Mouse (Mus musculus): ENCODE results near the gene Tspo. TPM values are rescaled to one million over a fixed set of nuclear protein-coding genes. Genes with fewer than 3 reads are reported as not detected.

The Tspo gene
- polyA plus RNA-seq, 1 experiment, result 584 TPM

DNA sequence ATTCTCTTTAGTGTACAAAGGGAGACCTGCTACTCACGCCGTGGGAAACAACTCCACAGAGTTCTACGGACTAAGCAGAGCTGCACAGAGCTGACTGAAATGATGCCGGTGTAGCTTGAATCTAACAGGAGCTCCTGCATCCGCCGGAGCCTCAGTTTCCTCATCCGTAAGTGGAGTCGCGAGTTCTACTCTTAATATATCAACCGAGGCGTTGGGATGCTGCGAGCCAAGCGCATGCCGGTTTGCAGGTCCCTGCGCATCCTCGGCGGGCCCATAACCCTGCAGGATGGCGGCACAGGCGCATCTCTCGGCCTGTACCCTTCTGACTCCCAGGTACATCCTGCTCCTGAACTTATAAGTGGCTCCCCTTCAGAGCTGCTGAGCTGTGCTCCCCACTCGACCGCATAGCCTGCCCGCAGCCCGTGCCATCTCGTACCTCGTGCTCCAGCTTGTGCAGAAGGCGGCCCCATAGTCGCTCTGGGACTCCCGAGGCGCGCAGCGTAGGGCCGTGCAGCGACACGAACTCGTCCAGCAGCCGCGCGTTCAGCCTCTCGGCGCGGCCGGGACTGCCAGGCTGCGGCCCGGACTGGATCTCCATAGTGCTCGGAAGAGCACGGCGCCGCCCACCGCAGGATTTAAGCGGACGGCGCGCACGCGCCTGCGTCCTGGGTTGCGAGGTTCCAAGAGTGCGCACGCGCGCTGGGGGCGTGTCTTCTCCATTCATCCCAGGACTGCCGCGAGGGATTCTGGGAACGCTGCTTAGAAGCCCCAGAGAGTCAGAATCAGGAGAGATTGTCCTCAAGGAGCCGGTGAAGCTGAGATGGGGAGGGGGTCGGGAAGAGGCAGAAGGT, 31.3 kb downstream of the Tspo start, which contains the start of gene Ttll12:
Ttll12 (minus strand) TSS at position 645 of the 851 bp plus-strand sequence.
- WGBS, result under 1% methylated on average over 68 of the region's 68 CpGs
- peaks cover 27% of the 10 kb centered on the region for H3K4me1 ChIP-seq (replicated peaks; ENCODE audit: control insufficient read depth, insufficient read depth, low read length)
- H3K27me3 ChIP-seq (ENCODE audit: control insufficient read depth, insufficient read depth, low read length), result no peaks in the 10 kb centered on the region
- H3K27ac ChIP-seq (ENCODE audit: control insufficient read depth, insufficient read depth, low read length), result peak within 1 kb of the TSS; percentile 12; the same call in 1 of the 2 replicates
- H3K36me3 ChIP-seq (ENCODE audit: control insufficient read depth, insufficient read depth, low read length), result no peaks in the 10 kb centered on the region
- TF ChIP-seq CTCF (IDR thresholded peaks at IDR 0.05; ENCODE audit: borderline replicate concordance, control insufficient read depth, extremely low read depth, insufficient read depth, low read length, poor library complexity) (no peak; the same call in 1 of the 2 replicates), POLR2A (IDR thresholded peaks at IDR 0.05; ENCODE audit: control insufficient read depth, extremely low read depth, insufficient read depth, low read length, poor library complexity) (peak; percentile 47; the same call in 1 of the 2 replicates)
- peak; percentile 93 for DNase-seq
- peak within 1 kb of the TSS; percentile 84 for H3K4me3 ChIP-seq (ENCODE audit: control insufficient read depth, insufficient read depth, low read length)

DNA sequence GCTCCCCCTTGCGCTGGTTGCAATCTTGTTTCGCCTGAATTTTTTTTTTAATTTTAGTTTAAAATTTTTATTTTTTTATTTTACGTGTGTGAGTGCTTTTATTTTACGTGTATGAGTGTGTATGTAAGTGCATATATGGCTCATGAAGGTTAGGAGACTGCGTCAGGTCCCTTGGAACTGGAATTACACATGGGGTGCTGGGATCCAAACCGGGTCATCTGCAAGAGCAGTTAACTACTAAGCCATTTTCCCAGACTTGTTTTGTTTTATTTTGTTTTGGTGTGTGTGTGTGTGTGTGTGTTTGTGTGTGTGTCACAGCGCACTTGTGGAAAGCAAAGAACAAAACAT, 31.9 kb downstream of the Tspo start:
- no peak overlapping the region for H3K27ac ChIP-seq (ENCODE audit: control insufficient read depth, insufficient read depth, low read length)
- TF ChIP-seq POLR2A (IDR thresholded peaks at IDR 0.05; ENCODE audit: control insufficient read depth, extremely low read depth, insufficient read depth, low read length, poor library complexity) (no peak), CTCF (IDR thresholded peaks at IDR 0.05; ENCODE audit: borderline replicate concordance, control insufficient read depth, extremely low read depth, insufficient read depth, low read length, poor library complexity) (no peak)
- WGBS, result 31% methylated on average over 7 of the region's 7 CpGs
- H3K27me3 ChIP-seq (ENCODE audit: control insufficient read depth, insufficient read depth, low read length), result no peaks in the 10 kb centered on the region
- H3K36me3 ChIP-seq (ENCODE audit: control insufficient read depth, insufficient read depth, low read length), result no peaks in the 10 kb centered on the region
- DNase-seq, result no peak
- peaks cover 33% of the 10 kb centered on the region for H3K4me1 ChIP-seq (replicated peaks; ENCODE audit: control insufficient read depth, insufficient read depth, low read length)
- peak overlapping the region; percentile 84 for H3K4me3 ChIP-seq (ENCODE audit: control insufficient read depth, insufficient read depth, low read length)

DNA sequence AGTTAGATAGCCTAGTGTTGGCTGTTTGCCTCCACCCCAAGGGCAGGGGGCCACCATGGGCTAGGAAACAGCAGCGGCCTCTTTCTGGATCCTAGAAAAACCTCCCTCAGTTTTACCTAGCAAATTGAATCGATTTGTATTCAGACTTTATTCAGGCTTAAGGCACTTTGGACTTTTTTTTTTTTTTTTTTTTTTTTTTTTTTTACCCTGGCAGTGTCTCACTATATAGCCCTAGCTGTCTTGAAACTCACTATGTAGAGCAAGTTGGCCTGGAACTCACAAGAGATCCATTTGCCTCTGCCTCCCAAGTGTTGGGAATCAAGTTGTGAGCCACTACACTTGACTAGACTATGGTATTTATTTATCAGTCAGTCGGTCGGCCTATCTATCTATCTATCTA, 33.4 kb downstream of the Tspo start:
- no peak overlapping the region for H3K27ac ChIP-seq (ENCODE audit: control insufficient read depth, insufficient read depth, low read length)
- no peak for TF ChIP-seq CTCF (IDR thresholded peaks at IDR 0.05; ENCODE audit: borderline replicate concordance, control insufficient read depth, extremely low read depth, insufficient read depth, low read length, poor library complexity)
- TF ChIP-seq POLR2A (IDR thresholded peaks at IDR 0.05; ENCODE audit: control insufficient read depth, extremely low read depth, insufficient read depth, low read length, poor library complexity), result no peak
- no peak overlapping the region for H3K4me3 ChIP-seq (ENCODE audit: control insufficient read depth, insufficient read depth, low read length)
- H3K36me3 ChIP-seq (ENCODE audit: control insufficient read depth, insufficient read depth, low read length), result no peaks in the 10 kb centered on the region
- peaks cover 43% of the 10 kb centered on the region for H3K4me1 ChIP-seq (replicated peaks; ENCODE audit: control insufficient read depth, insufficient read depth, low read length)
- DNase-seq, result no peak
- WGBS, result 98% methylated on average over 4 of the region's 4 CpGs
- no peaks in the 10 kb centered on the region for H3K27me3 ChIP-seq (ENCODE audit: control insufficient read depth, insufficient read depth, low read length)

DNA sequence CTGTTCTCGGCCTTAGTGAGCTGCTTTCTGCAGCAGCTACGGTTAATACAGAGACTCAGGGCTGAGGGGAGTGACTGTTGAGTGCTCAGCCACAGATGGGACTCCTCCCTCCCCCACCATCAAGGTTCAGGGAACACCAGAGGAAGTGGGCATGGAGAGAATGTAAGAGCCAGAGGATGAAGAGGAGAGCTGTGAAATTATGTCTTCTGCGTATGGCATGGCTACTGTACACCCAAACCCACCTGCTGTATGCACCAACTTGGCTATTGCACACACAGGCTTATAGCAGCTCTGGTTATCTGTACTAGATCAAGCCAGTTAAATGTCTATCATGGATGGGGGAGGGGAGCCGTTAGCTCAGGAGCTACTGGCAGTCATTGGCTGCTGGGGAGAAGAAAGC, 37.8 kb downstream of the Tspo start:
- H3K36me3 ChIP-seq (ENCODE audit: control insufficient read depth, insufficient read depth, low read length), result no peaks in the 10 kb centered on the region
- H3K4me1 ChIP-seq (replicated peaks; ENCODE audit: control insufficient read depth, insufficient read depth, low read length), result peaks cover 47% of the 10 kb centered on the region
- TF ChIP-seq CTCF (IDR thresholded peaks at IDR 0.05; ENCODE audit: borderline replicate concordance, control insufficient read depth, extremely low read depth, insufficient read depth, low read length, poor library complexity) (no peak), POLR2A (IDR thresholded peaks at IDR 0.05; ENCODE audit: control insufficient read depth, extremely low read depth, insufficient read depth, low read length, poor library complexity) (no peak)
- WGBS, result 5% methylated on average over 4 of the region's 4 CpGs
- no peak overlapping the region for H3K4me3 ChIP-seq (ENCODE audit: control insufficient read depth, insufficient read depth, low read length)
- H3K27me3 ChIP-seq (ENCODE audit: control insufficient read depth, insufficient read depth, low read length), result no peaks in the 10 kb centered on the region
- H3K27ac ChIP-seq (ENCODE audit: control insufficient read depth, insufficient read depth, low read length), result peak overlapping the region; percentile 97
- DNase-seq, result peak; percentile 60

DNA sequence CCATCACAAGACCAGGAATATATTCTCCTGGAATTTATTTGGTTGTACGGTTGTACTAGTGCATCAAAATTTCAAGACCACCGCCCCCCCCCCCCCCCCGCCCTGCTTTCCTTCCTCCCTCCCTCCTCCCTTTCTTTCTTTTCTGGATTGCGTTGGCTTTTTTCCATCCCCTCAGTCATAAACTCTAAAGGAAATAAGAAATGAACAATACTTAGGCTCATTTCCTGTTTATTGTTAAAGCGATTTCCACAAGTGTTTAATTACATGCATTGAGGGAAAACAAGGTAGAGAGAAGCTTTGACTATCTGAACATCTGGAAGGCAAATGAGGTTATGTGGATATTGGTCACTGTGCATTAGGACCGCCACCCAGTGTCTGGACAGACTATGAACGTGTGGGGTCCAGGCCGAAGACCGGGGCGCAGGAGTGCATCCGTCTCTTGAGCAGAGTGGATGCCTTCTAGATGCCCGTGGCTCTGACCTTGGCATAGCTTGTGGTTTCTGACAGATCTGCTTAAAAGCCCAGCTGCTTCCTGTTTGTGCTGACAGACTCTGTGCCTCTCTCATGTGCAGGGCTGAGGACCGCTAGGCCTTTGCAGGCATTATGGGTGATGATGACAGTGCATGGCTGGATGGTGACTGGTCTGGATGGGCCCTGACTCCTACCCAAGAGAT, 39.1 kb downstream of the Tspo start:
- WGBS, result 8% methylated on average over 13 of the region's 13 CpGs

DNA sequence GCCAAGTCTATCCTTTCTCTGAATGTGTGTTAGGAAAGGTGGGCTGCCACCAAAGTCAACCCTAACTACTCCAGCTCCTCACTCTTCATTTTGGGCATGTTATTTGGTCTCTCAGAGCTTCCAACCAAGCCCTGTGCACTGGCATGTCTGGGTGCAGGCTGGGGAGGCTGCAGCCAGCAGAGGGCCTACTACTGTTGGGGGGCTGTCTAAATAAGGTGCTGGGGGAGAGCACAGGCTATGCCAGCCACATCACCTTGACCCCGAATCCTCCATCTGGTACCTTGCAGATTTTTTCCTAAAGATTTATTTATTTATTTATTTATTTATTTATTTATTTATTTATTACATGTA, 39.6 kb downstream of the Tspo start:
- H3K4me3 ChIP-seq (ENCODE audit: control insufficient read depth, insufficient read depth, low read length), result no peak overlapping the region

More for the DNA sequence above, 39.1 kb downstream of the Tspo start:
- H3K27ac ChIP-seq (ENCODE audit: control insufficient read depth, insufficient read depth, low read length), result peak overlapping the region; percentile 99
- no peaks in the 10 kb centered on the region for H3K27me3 ChIP-seq (ENCODE audit: control insufficient read depth, insufficient read depth, low read length)
- H3K4me1 ChIP-seq (replicated peaks; ENCODE audit: control insufficient read depth, insufficient read depth, low read length), result peaks cover 50% of the 10 kb centered on the region
- no peaks in the 10 kb centered on the region for H3K36me3 ChIP-seq (ENCODE audit: control insufficient read depth, insufficient read depth, low read length)
- no peak overlapping the region for H3K4me3 ChIP-seq (ENCODE audit: control insufficient read depth, insufficient read depth, low read length)
- TF ChIP-seq POLR2A (IDR thresholded peaks at IDR 0.05; ENCODE audit: control insufficient read depth, extremely low read depth, insufficient read depth, low read length, poor library complexity) (peak; percentile 65), CTCF (IDR thresholded peaks at IDR 0.05; ENCODE audit: borderline replicate concordance, control insufficient read depth, extremely low read depth, insufficient read depth, low read length, poor library complexity) (no peak)
- DNase-seq, result peak; percentile 82

More for the DNA sequence above, 39.6 kb downstream of the Tspo start:
- Histone ChIP-seq H3K4me1 (replicated peaks; ENCODE audit: control insufficient read depth, insufficient read depth, low read length) (peaks cover 50% of the 10 kb centered on the region), H3K27me3 (ENCODE audit: control insufficient read depth, insufficient read depth, low read length) (no peaks in the 10 kb centered on the region), H3K27ac (ENCODE audit: control insufficient read depth, insufficient read depth, low read length) (peak overlapping the region; percentile 99), H3K36me3 (ENCODE audit: control insufficient read depth, insufficient read depth, low read length) (no peaks in the 10 kb centered on the region)
- DNase-seq, result no peak
- 74% methylated on average over 1 of the region's 1 CpGs for WGBS
- TF ChIP-seq POLR2A (IDR thresholded peaks at IDR 0.05; ENCODE audit: control insufficient read depth, extremely low read depth, insufficient read depth, low read length, poor library complexity), result no peak
- peak; percentile 58; the same call in 1 of the 2 replicates for TF ChIP-seq CTCF (IDR thresholded peaks at IDR 0.05; ENCODE audit: borderline replicate concordance, control insufficient read depth, extremely low read depth, insufficient read depth, low read length, poor library complexity)
